Mouse (Mus musculus): ENCODE measurements around the gene Olfr1502. TPM values are rescaled to one million over a fixed set of nuclear protein-coding genes. Genes with fewer than 3 reads are reported as not detected.
"Not testable (repeated sequence)": the region's sequence is repeated elsewhere in the genome, so short reads cannot be mapped to it uniquely, and the experiment has no call there.

Olfr1502 gene
- not detected for total RNA-seq (2021)

DNA sequence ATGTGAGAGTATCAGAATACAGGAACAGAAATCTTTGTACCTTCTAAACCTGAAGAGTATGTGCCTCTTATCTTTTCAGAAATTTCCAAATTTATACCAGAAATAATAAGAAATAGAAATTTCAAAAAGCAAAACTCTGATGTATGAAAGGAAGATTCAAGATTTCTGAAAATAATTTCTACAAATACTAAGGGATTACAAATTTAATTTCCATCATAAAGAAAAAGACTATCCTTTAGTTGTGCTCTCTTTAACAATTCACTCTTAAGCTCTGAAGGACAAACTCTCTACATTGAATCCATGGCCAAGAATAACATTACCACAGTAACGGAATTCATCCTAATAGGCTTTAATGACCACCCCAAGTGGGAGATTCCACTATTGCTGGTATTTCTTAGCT is at the start of gene Olfr1502:
Gene Olfr1502 (plus strand): TSS at position 301 of the 400 bp plus-strand sequence.
- DNase-seq (ENCODE audit: low spot score), result no peak
- intact Hi-C loops (cut with DNase I), result no loop called here

DNA sequence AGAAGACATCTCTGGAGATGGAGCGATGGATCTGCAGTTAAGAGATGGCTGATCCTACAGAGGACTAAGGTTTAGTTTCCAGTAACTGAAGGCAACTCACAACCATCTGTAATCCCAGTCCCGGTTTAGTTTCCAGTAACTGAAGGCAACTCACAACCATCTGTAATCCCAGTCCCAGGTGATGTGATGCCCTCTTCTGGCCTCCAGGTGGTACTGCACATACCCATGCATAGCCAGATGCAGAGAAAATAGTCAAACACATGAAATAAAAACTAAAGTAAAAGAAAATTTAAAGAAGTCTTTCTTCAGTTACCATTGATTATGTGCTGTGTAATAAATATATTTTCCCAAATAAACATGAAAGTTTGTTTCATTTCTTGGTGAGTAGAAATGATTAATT is 48.8 kb upstream of the Olfr1502 start:
- intact Hi-C loops (cut with DNase I), result no loop called here
- no peak for DNase-seq (ENCODE audit: low spot score)

DNA sequence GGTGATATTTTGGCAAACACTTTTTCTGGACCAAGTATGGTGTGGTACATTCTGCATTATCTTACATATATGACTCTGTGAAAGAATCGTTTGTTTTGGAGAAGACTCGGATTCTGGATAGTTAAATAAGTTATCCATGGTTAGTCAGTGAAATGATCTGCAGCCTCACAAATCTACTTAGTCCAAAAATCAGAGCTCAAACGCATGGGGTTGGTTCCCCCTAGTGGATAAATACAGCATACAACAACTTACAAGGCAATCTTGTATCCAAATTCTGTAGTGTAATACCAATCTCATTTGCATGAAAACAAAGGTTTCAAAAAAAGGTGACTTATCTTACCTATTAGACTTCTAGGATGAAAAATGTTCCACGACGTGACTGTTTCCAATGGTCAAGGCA is 42.8 kb upstream of the Olfr1502 start:
- no peak for DNase-seq (ENCODE audit: low spot score)
- intact Hi-C loops (cut with DNase I), result no loop called here

DNA sequence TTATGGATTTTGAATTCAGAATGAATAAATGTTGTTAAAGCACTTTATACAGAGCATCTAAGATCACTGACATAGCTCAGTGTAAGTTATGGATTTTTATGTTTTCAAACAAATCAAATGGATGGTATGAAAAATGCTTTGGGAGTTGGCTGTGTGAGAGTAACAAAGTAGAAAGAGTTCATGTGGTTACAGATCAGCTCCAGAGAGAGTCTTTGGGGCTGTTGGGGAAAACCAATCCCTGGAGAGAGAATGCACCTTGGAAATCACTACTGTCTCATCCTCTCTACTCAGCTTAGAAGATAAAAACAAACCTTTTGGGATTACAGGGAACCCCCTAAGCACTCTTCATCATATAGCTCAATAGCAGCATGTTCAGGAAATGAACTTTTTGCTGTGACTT is 42.2 kb upstream of the Olfr1502 start, which contains the start of gene Olfr1499:
Gene Olfr1499 (minus strand): TSS at position 101 of the 400 bp plus-strand sequence.
- intact Hi-C loops (cut with DNase I), result no loop called here
- no peak for DNase-seq (ENCODE audit: low spot score)

DNA sequence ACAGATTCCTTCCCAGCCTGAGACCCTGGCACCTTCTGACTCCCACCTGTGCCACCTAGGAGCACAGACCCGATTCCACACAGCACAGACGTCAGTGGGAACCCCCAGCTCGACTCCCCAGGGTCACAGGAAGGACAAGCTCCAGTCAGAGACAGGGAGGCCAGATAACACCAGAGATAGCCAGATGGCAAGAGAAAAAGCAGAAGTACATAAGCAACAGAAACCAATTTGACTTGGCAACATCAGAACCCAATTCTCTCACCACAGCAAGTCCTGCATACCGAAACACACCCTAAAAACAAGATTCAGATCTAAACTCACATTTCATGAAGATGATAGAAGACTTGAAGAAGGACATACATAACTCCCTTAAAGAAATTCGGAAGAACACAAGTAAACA is 40.7 kb upstream of the Olfr1502 start:
- no peak for DNase-seq (ENCODE audit: low spot score)
- intact Hi-C loops (cut with DNase I), result no loop called here

DNA sequence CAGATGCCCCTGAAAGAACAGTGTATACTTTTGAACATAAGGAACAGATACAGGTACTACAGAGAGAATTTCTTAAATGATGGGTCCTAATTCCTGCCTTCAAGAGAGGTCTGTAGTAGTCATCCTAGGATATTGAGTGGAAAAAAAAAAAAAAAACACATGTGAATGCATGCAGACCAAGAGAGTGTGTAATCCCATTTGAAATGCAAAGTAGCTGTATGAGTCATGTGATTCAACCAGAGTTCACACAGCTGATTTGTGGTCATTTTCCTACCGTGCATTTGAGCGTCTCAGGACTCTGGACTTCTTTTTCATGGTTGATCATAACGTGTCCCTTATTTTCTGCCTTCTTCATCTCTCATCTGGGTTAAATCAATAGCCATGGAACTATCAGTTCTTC is 33.1 kb upstream of the Olfr1502 start:
- intact Hi-C loops (cut with DNase I), result no loop called here
- DNase-seq (ENCODE audit: low spot score), result no peak

DNA sequence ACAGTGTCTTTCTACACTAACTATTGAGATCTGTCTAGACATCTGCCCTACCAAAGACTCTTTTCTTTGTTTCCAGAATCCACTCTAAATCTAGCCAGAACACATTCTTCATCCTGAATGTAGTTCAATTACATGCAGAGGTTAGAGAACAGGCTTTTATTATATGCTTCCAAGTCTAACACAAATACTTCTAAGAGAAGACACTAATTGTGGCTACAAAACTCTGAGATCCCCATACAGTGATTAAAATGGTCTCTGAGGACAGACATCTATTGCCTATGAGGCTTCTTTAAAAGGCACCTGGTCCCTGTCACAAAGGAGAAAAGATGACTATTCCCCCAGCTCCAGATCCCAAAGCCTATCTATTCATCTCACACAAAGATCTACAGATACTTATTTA is 31.2 kb upstream of the Olfr1502 start, which contains the start of gene Olfr1500:
Gene Olfr1500 (minus strand): TSS at position 101 of the 400 bp plus-strand sequence.
- intact Hi-C loops (cut with DNase I), result no loop called here
- DNase-seq (ENCODE audit: low spot score), result no peak

DNA sequence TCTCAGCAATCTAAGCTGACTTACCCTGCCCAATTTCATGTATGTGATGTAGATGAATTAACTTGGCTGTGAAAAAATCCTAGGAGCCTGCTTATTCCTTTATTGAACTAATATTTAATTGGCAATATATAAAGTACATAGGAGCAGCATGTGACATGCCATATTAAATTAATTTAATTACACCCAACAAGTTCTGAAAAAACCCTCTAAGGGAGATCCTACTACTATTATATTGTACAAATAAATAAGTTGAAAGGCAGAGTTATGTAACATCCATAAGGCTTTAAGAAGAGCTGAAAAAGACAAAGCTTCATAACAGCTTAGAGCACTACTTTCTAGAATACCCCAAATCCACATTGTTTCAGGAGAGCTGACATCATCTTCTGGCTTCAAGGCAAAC is 11.0 kb upstream of the Olfr1502 start, which contains the start of gene Olfr1501:
Gene Olfr1501 (minus strand): TSS at position 101 of the 400 bp plus-strand sequence.
- DNase-seq (ENCODE audit: low spot score); intact Hi-C loops (cut with DNase I): not testable (repeated sequence)

DNA sequence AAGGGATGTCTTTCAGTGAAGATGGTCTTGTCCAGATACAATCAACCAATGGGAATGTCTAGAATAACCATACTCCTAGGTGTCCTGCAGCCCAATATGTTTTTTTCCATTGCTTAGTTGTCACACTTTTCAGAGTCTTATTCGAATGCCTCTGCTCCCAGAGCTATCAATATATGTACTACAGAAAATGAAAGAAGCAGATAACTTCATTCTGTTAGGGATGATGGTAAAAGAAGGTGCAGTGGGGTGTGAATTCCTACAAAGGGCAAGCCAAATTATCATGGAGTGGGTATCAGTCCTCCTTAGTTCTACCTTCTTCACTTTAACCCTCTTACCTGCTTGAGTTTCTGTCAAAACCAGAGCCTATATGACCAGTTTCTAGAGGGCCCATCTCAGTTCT is 36.2 kb downstream of the Olfr1502 start, which contains the start of gene Olfr1504:
Gene Olfr1504 (minus strand): TSS at position 101 of the 400 bp plus-strand sequence.
- intact Hi-C loops (cut with DNase I), result no loop called here
- no peak for DNase-seq (ENCODE audit: low spot score)

Other genes starting within 250 kb of the Olfr1502 start
- gene Olfr1487, start 244.4 kb upstream of the Olfr1502 start, total RNA-seq (2021), result not detected
- not detected for gene Olfr1489, start 230.2 kb upstream of the Olfr1502 start, total RNA-seq (2021)
- not detected for gene Olfr1490, start 210.7 kb upstream of the Olfr1502 start, total RNA-seq (2021)
- not detected for gene Olfr1491, start 164.5 kb upstream of the Olfr1502 start, total RNA-seq (2021)
- not detected for gene Olfr1493-ps1, start 138.5 kb upstream of the Olfr1502 start, total RNA-seq (2021)
- gene Olfr1494, start 122.1 kb upstream of the Olfr1502 start, total RNA-seq (2021), result not detected
- gene Olfr1495, start 97.2 kb upstream of the Olfr1502 start, total RNA-seq (2021), result not detected
- not detected for gene Olfr1496, start 83.9 kb upstream of the Olfr1502 start, total RNA-seq (2021)
- gene Olfr1497, start 63.6 kb upstream of the Olfr1502 start, total RNA-seq (2021), result not detected
- not detected for gene Olfr1499, start 42.3 kb upstream of the Olfr1502 start, total RNA-seq (2021)
- not detected for gene Olfr1500, start 31.3 kb upstream of the Olfr1502 start, total RNA-seq (2021)
- gene Olfr1501, start 11.1 kb upstream of the Olfr1502 start, total RNA-seq (2021), result not detected
- not detected for gene Olfr1504, start 36.1 kb downstream of the Olfr1502 start, total RNA-seq (2021)
- not detected for gene Olfr1505, start 51.7 kb downstream of the Olfr1502 start, total RNA-seq (2021)